Mouse (Mus musculus) Patski (cell line): ENCODE measurements around the gene Gfy. TPM values are rescaled to one million over a fixed set of nuclear protein-coding genes. Genes with fewer than 3 reads are reported as not detected.
"Not testable (repeated sequence)": the region's sequence is repeated elsewhere in the genome, so short reads cannot be mapped to it uniquely, and the experiment has no call there.

Experiments used
- ATAC-seq: fragments of 100-300 bp; one replicate; pipeline ENCODE4 v1.8.0; 2021
- CTCF ChIA-PET: fragments of 350-600 bp; sonication (Branson Sonifier 250); formaldehyde crosslinking; loops from one replicate; lab custom pipeline; 2022; ENCODE audit warnings: inconsistent platforms; lab: Charles Lee
- POLR2A ChIA-PET: fragments of 350-600 bp; sonication (Branson Sonifier 250); formaldehyde crosslinking; loops from one replicate; lab custom pipeline; 2022; ENCODE audit warnings: antibody characterized with exemption, inconsistent platforms; lab: Charles Lee
- DNase-seq: peaks from one replicate; pipeline ENCODE4 v3.0.0-alpha.2; 2011; ENCODE audit warnings: low read depth, low spot score
- H3K27me3 ChIP-seq: fragments of 371-371 bp; one replicate; pipeline ENCODE4 v1.5.1; 2021
- CTCF ChIP-seq: fragments of 100-300 bp; IDR thresholded peaks from one replicate; pipeline ENCODE4 v1.5.1; 2021
- in situ Hi-C: fragments of 300-500 bp; cut with MboI; formaldehyde crosslinking; loops from 3 replicates; pipeline ENCODE4 v1.11.1; 2018; ENCODE audit warnings: low pct_unique_long_range_greater_than_20kb, mixed read lengths
- polyA plus RNA-seq: library from polyadenylated mRNA; unstranded; gene quantifications from one replicate; pipeline ENCODE4 v1.2.3, GENCODE M21; 2021

Gene Gfy
- polyA plus RNA-seq, 1 experiment from 2014 or later, result not detected

- peaks cover 74% of the 10 kb centered on the region for H3K27me3 ChIP-seq
- ATAC-seq, result peak; percentile 52
- DNase-seq, result peak; percentile 46
- TF ChIP-seq CTCF, result no peak
- POLR2A ChIA-PET, result interaction anchor here (1.6 kb wide), 1 partner anchor 12 kb away, joined by 5 read pairs; no protein-coding TSS in a partner anchor
- CTCF ChIA-PET, result interaction anchor here (0.5 to 1.1 kb wide), 3 partner anchors 19 to 222 kb away, joined by 3 read pairs; no protein-coding TSS in a partner anchor
- in situ Hi-C loops, result no loop called here
These were observed 2.8 kb upstream of the Gfy start for GRCm38 (mm10) chr7:45182199-45182601.

GRCm38 (mm10) chr7:45181540-45181939, 2.2 kb upstream of the Gfy start:
- ATAC-seq (no peak), DNase-seq (no peak)
- no peak for TF ChIP-seq CTCF
- CTCF ChIA-PET, result no interaction called here
- H3K27me3 ChIP-seq, result peaks cover 74% of the 10 kb centered on the region
- POLR2A ChIA-PET, result no interaction called here
- in situ Hi-C loops, result no loop called here

- TF ChIP-seq CTCF, result no peak
- POLR2A ChIA-PET, result no interaction called here
- ATAC-seq (no peak), DNase-seq (no peak)
- peaks cover 68% of the 10 kb centered on the region for H3K27me3 ChIP-seq
- CTCF ChIA-PET, result no interaction called here
- in situ Hi-C loops, result no loop called here
These were observed 1.6 kb upstream of the Gfy start, which contains the start of gene Pth2 for GRCm38 (mm10) chr7:45180896-45181477. Pth2 (plus strand) TSS chr7:45180995.

GRCm38 (mm10) chr7:45178550-45178949, 819 bp downstream of the Gfy start:
- ChIA-PET CTCF (no interaction called here), POLR2A (no interaction called here)
- ATAC-seq (no peak), DNase-seq (no peak)
- in situ Hi-C loops, result no loop called here
- no peak for TF ChIP-seq CTCF
- H3K27me3 ChIP-seq, result peaks cover 54% of the 10 kb centered on the region

- CTCF ChIA-PET, result no interaction called here
- ATAC-seq, result no peak
These were observed 3.0 kb downstream of the Gfy start for GRCm38 (mm10) chr7:45176356-45176755.

GRCm38 (mm10) chr7:45175929-45176328, 3.4 kb downstream of the Gfy start:
- ChIA-PET POLR2A (interaction anchor here (0.6 kb wide), 2 partner anchors 49 to 81 kb away, joined by 3 to 4 read pairs; no protein-coding TSS in a partner anchor), CTCF (interaction anchor here (2.0 kb wide), 1 partner anchor 13 kb away, joined by 6 read pairs; no protein-coding TSS in a partner anchor)
- DNase-seq (no peak), ATAC-seq (no peak)
- TF ChIP-seq CTCF, result no peak
- in situ Hi-C loops, result no loop called here
- H3K27me3 ChIP-seq, result peaks cover 40% of the 10 kb centered on the region

More at GRCm38 (mm10) chr7:45176356-45176755, 3.0 kb downstream of the Gfy start:
- POLR2A ChIA-PET, result no interaction called here
- no peak for TF ChIP-seq CTCF
- H3K27me3 ChIP-seq, result peaks cover 44% of the 10 kb centered on the region
- DNase-seq, result no peak
- in situ Hi-C loops, result no loop called here

- ChIA-PET POLR2A (interaction anchor here (0.6 kb wide), 2 partner anchors 50 to 80 kb away, joined by 3 to 4 read pairs; no protein-coding TSS in a partner anchor), CTCF (interaction anchor here (2.0 kb wide), 1 partner anchor 13 kb away, joined by 6 read pairs; no protein-coding TSS in a partner anchor)
- H3K27me3 ChIP-seq, result peaks cover 35% of the 10 kb centered on the region
- no peak for DNase-seq
- in situ Hi-C loops, result no loop called here
- ATAC-seq, result no peak
- no peak for TF ChIP-seq CTCF
These were observed 4.0 kb downstream of the Gfy start for GRCm38 (mm10) chr7:45175398-45175797.

GRCm38 (mm10) chr7:45174567-45175280, 4.6 kb downstream of the Gfy start:
- H3K27me3 ChIP-seq, result peaks cover 31% of the 10 kb centered on the region
- TF ChIP-seq CTCF, result no peak
- ChIA-PET POLR2A (interaction anchor here (0.6 to 0.8 kb wide), 2 partner anchors 12 to 154 kb away, joined by 3 read pairs; no protein-coding TSS in a partner anchor), CTCF (interaction anchor here (0.9 to 2.0 kb wide), 2 partner anchors 12 to 24 kb away, joined by 4 to 6 read pairs; no protein-coding TSS in a partner anchor)
- in situ Hi-C loops, result no loop called here
- ATAC-seq, result no peak
- DNase-seq, result no peak

- peaks cover 29% of the 10 kb centered on the region for H3K27me3 ChIP-seq
- in situ Hi-C loops, DNase-seq, POLR2A ChIA-PET, ATAC-seq: not testable (repeated sequence)
- CTCF ChIA-PET, result interaction anchor here (0.9 to 2.0 kb wide), 2 partner anchors 11 to 25 kb away, joined by 4 to 6 read pairs; no protein-coding TSS in a partner anchor
These were observed 5.6 kb downstream of the Gfy start for GRCm38 (mm10) chr7:45173772-45174171.

GRCm38 (mm10) chr7:45172974-45173373, 6.4 kb downstream of the Gfy start:
- POLR2A ChIA-PET, result no interaction called here

More at GRCm38 (mm10) chr7:45172974-45173373, 6.4 kb downstream of the Gfy start:
- in situ Hi-C loops, result no loop called here
- no peak for TF ChIP-seq CTCF
- ATAC-seq (no peak), DNase-seq (no peak)
- peaks cover 37% of the 10 kb centered on the region for H3K27me3 ChIP-seq
- CTCF ChIA-PET, result interaction anchor here (1.0 kb wide), 1 partner anchor 10 kb away, joined by 3 read pairs; no protein-coding TSS in a partner anchor
